Mouse (Mus musculus) CH12.LX (cell line): ENCODE results near the gene Reln.

Experiments
- CTCF ChIP-seq, 2 experiments: IDR thresholded peaks in 1 of 2; conservative IDR thresholded peaks in 1 of 2; 2 replicates each; pipeline ENCODE4 v1.5.1; 2011 to 2012; ENCODE audit warnings: low read depth in 2 of 2, low read length in 2 of 2, improper control_type of control experiment in 1 of 2, inconsistent platforms in 1 of 2, mild to moderate bottlenecking in 1 of 2, moderate library complexity in 1 of 2
- TCF12 ChIP-seq: IDR thresholded peaks from 2 replicates; pipeline ENCODE4 v1.6.1; 2014; ENCODE audit warnings: low read depth, mild to moderate bottlenecking, inconsistent platforms, low read length, improper control_type of control experiment
- UBTF ChIP-seq: IDR thresholded peaks from 2 replicates; pipeline ENCODE4 v1.6.1; 2012; ENCODE audit warnings: low read depth, mild to moderate bottlenecking, inconsistent platforms, low read length, improper control_type of control experiment, moderate library complexity

DNA sequence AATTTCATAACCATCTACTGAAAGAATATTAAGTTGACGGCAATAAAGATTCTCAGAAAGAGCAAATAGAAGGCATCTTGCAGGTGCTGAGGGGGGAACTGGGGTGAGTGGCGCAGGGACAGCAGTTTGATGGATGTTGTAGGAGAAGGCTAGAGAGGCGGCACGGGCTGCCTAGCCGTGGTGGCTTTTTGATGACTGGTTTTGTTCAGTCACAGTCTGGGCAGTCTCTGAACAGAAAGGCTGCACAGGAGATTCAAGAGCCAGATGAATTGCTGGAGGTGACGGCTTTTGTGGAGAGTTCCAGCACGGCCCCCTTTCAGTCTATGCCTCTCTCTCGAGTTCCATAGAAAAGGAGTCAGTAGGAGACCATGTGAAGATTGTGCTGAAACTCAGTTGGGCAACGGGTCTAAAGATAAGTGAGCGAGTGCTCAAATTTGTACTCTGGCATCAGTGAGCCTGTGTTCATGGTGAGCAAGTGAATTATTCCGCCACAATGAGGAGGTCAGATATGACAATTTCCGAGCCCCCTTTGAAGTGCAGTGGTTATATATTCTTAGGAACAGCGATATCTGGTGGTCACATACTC lies 409.6 kb downstream of the Reln start:
- no peak for TF ChIP-seq TCF12
- no peak for TF ChIP-seq CTCF (conservative IDR thresholded peaks at IDR 0.05 in 1 of 2, IDR thresholded peaks at IDR 0.05 in 1 of 2; ENCODE audit: low read depth in 2 of 2, low read length in 2 of 2)
- TF ChIP-seq UBTF: no peak
